Mouse (Mus musculus) intestine, postnatal 0 days (tissue): Measurements from ENCODE around the gene Naif1. TPM values are rescaled to one million over a fixed set of nuclear protein-coding genes. Genes with fewer than 3 reads are reported as not detected.
A peak's percentile ranks its signal among the peaks of the same experiment; 100 is the strongest.
"Not testable (repeated sequence)": the region's sequence is repeated elsewhere in the genome, so short reads cannot be mapped to it uniquely, and the experiment has no call there.

Experiments
- ATAC-seq: fragments of 200-750 bp; cut with Nextera tagmentation; 2 replicates; pipeline ENCODE4 v1.8.0; 2017; ENCODE audit warnings: mild to moderate bottlenecking, moderate TSS enrichment, moderate library complexity
- H3K27ac ChIP-seq: fragments of 300-500 bp; sonication (generic); 2 replicates; pipeline ENCODE4 v1.5.1; 2014; ENCODE audit warnings: mild to moderate bottlenecking, low read depth, low read length, moderate library complexity
- H3K27me3 ChIP-seq: fragments of 300-500 bp; sonication (generic); replicated peaks from 2 replicates; pipeline ENCODE4 v1.6.1; 2014; ENCODE audit warnings: low read length, mixed read lengths; ENCODE audit not compliant: control insufficient read depth, insufficient read depth
- H3K36me3 ChIP-seq: fragments of 300-500 bp; sonication (generic); 2 replicates; pipeline ENCODE4 v1.6.1; 2014; ENCODE audit warnings: mild to moderate bottlenecking, moderate library complexity; ENCODE audit not compliant: control insufficient read depth, insufficient read depth
- H3K4me1 ChIP-seq: fragments of 300-500 bp; sonication (generic); replicated peaks from 2 replicates; pipeline ENCODE4 v1.6.1; 2014; ENCODE audit warnings: antibody characterized with exemption, low read length, mixed read lengths; ENCODE audit not compliant: control insufficient read depth, insufficient read depth
- H3K4me2 ChIP-seq: fragments of 300-500 bp; sonication (generic); replicated peaks from 2 replicates; pipeline ENCODE4 v1.6.1; 2014; ENCODE audit warnings: low read depth, mild to moderate bottlenecking, moderate library complexity
- H3K4me3 ChIP-seq: fragments of 300-500 bp; sonication (generic); 2 replicates; pipeline ENCODE4 v1.5.1; 2014; ENCODE audit warnings: low read depth, low read length
- H3K9ac ChIP-seq: fragments of 300-500 bp; sonication (generic); 2 replicates; pipeline ENCODE4 v1.6.1; 2014; ENCODE audit warnings: mild to moderate bottlenecking, low read depth, low read length
- H3K9me3 ChIP-seq: fragments of 300-500 bp; sonication (generic); 2 replicates; pipeline ENCODE4 v1.6.1; 2016; ENCODE audit warnings: mixed run types; ENCODE audit not compliant: control insufficient read depth
- CTCF ChIP-seq: sonication (generic); IDR thresholded peaks from 2 replicates; pipeline ENCODE4 v1.5.1; 2016; ENCODE audit warnings: low read depth, mild to moderate bottlenecking, control low read depth, antibody characterized with exemption, moderate library complexity
- WGBS: fragments of 180-500 bp; shearing (Covaris S2); extraction: QIAGEN DNeasy Blood & Tissue Kit; methylation state at CpG from one replicate; pipeline ENCODE4 v1.1.7; 2014; 5-methylcytosine and 5-hydroxymethylcytosine counted together
- polyA plus RNA-seq: library from polyadenylated mRNA; unstranded; fragments of >200 nt; fragmentation: Nextera tagmentation; extraction: Ambion mirVana; gene quantifications from 2 replicates; pipeline ENCODE4 v1.2.1, GENCODE M21; 2015

Naif1 gene
- polyA plus RNA-seq, 1 experiment from 2014 or later: 2.9 TPM

- Histone ChIP-seq H3K9ac (no peak overlapping the region), H3K36me3 (no peaks in the 10 kb centered on the region), H3K4me2 (no peak overlapping the region), H3K4me1 (peaks cover 4% of the 10 kb centered on the region; the same call in 1 of the 2 replicates), H3K4me3 (no peak overlapping the region), H3K27me3 (no peaks in the 10 kb centered on the region), H3K9me3 (peaks cover 6% of the 10 kb centered on the region; the same call in 1 of the 2 replicates), H3K27ac (no peak overlapping the region)
- 80% methylated on average over 9 of the region's 9 CpGs for WGBS
- peak; percentile 66 for TF ChIP-seq CTCF
- no peak for ATAC-seq
These were observed 33.1 kb downstream of the Naif1 start for GRCm38 (mm10) chr2:32483179-32483875.

- Histone ChIP-seq H3K36me3 (no peaks in the 10 kb centered on the region), H3K4me2 (no peak overlapping the region), H3K9ac (peak overlapping the region; percentile 17; the same call in 1 of the 2 replicates), H3K4me3 (no peak overlapping the region), H3K9me3 (no peaks in the 10 kb centered on the region), H3K4me1 (peaks cover 4% of the 10 kb centered on the region; the same call in 1 of the 2 replicates), H3K27me3 (no peaks in the 10 kb centered on the region), H3K27ac (peak overlapping the region; percentile 73)
- ATAC-seq: peak; percentile 69
- 49% methylated on average over 6 of the region's 6 CpGs for WGBS
- no peak for TF ChIP-seq CTCF
These were observed 34.7 kb downstream of the Naif1 start for GRCm38 (mm10) chr2:32484933-32485332.

GRCm38 (mm10) chr2:32485751-32486150 lies 35.5 kb downstream of the Naif1 start:
- WGBS: 83% methylated on average over 4 of the region's 4 CpGs
- Histone ChIP-seq H3K4me1 (peaks cover 4% of the 10 kb centered on the region; the same call in 1 of the 2 replicates), H3K4me2 (no peak overlapping the region), H3K9me3 (no peaks in the 10 kb centered on the region), H3K27me3 (no peaks in the 10 kb centered on the region), H3K36me3 (no peaks in the 10 kb centered on the region), H3K9ac (no peak overlapping the region), H3K4me3 (no peak overlapping the region), H3K27ac (no peak overlapping the region; the same call in 1 of the 2 replicates)
- ATAC-seq: no peak
- no peak for TF ChIP-seq CTCF

GRCm38 (mm10) chr2:32486155-32486554 lies 35.9 kb downstream of the Naif1 start:
- Histone ChIP-seq H3K4me1 (peaks cover 4% of the 10 kb centered on the region; the same call in 1 of the 2 replicates), H3K27me3 (no peaks in the 10 kb centered on the region), H3K36me3 (no peaks in the 10 kb centered on the region), H3K9ac (no peak overlapping the region), H3K9me3 (no peaks in the 10 kb centered on the region), H3K27ac (no peak overlapping the region), H3K4me2 (no peak overlapping the region), H3K4me3 (no peak overlapping the region)
- TF ChIP-seq CTCF: no peak
- 82% methylated on average over 9 of the region's 9 CpGs for WGBS
- no peak for ATAC-seq

- 4% methylated on average over 6 of the region's 6 CpGs for WGBS
- no peaks in the 10 kb centered on the region for H3K36me3 ChIP-seq
- no peak overlapping the region for H3K4me3 ChIP-seq
- peaks cover 4% of the 10 kb centered on the region; the same call in 1 of the 2 replicates for H3K4me1 ChIP-seq
- peak; percentile 89 for TF ChIP-seq CTCF
- H3K9ac ChIP-seq: no peak overlapping the region
- H3K27me3 ChIP-seq: no peaks in the 10 kb centered on the region
- H3K27ac ChIP-seq: no peak overlapping the region
- H3K4me2 ChIP-seq: no peak overlapping the region
- peak; percentile 44 for ATAC-seq
- no peaks in the 10 kb centered on the region for H3K9me3 ChIP-seq
These were observed 36.9 kb downstream of the Naif1 start for GRCm38 (mm10) chr2:32487124-32487623.

GRCm38 (mm10) chr2:32488679-32489078 lies 38.4 kb downstream of the Naif1 start:
- TF ChIP-seq CTCF: peak; percentile 93
- Histone ChIP-seq H3K4me1 (no peaks in the 10 kb centered on the region), H3K4me2 (no peak overlapping the region), H3K4me3 (no peak overlapping the region), H3K27ac (no peak overlapping the region), H3K36me3 (no peaks in the 10 kb centered on the region), H3K9ac (no peak overlapping the region), H3K9me3 (no peaks in the 10 kb centered on the region), H3K27me3 (no peaks in the 10 kb centered on the region)
- no peak for ATAC-seq
- WGBS: 2% methylated on average over 5 of the region's 5 CpGs

GRCm38 (mm10) chr2:32490730-32491129 lies 40.5 kb downstream of the Naif1 start:
- not testable (repeated sequence) for ATAC-seq, H3K27ac ChIP-seq, H3K27me3 ChIP-seq, H3K4me1 ChIP-seq, H3K9me3 ChIP-seq, H3K9ac ChIP-seq, H3K4me2 ChIP-seq, H3K36me3 ChIP-seq, H3K4me3 ChIP-seq
